Mouse (Mus musculus): ENCODE results near the gene Usp3. TPM values are rescaled to one million over a fixed set of nuclear protein-coding genes. Genes with fewer than 3 reads are reported as not detected.

Gene Usp3
- polyA plus RNA-seq, 1 experiment from 2014 or later, result 110 TPM

GRCm38 (mm10) chr9:66558971-66559370 is 34.0 kb downstream of the Usp3 start:
- no peak overlapping the region for H3K4me2 ChIP-seq (replicated peaks)
- no peaks in the 10 kb centered on the region; the same call in 1 of the 2 replicates for H3K36me3 ChIP-seq
- no peaks in the 10 kb centered on the region for H3K9me3 ChIP-seq
- no peak for ATAC-seq (replicated peaks)
- no peak overlapping the region for H3K27ac ChIP-seq (replicated peaks)
- H3K9ac ChIP-seq (replicated peaks), result no peak overlapping the region
- H3K4me3 ChIP-seq, result no peak overlapping the region
- H3K4me1 ChIP-seq, result peaks cover 8% of the 10 kb centered on the region
- H3K27me3 ChIP-seq, result no peaks in the 10 kb centered on the region
- 97% methylated on average over 4 of the region's 4 CpGs for WGBS

- H3K4me2 ChIP-seq (replicated peaks), result no peak overlapping the region
- H3K4me3 ChIP-seq, result no peak overlapping the region
- peaks cover 52% of the 10 kb centered on the region for H3K36me3 ChIP-seq
- H3K4me1 ChIP-seq, result no peaks in the 10 kb centered on the region
- no peaks in the 10 kb centered on the region for H3K27me3 ChIP-seq
- no peak for ATAC-seq (replicated peaks)
- H3K27ac ChIP-seq (replicated peaks), result no peak overlapping the region
- no peak overlapping the region for H3K9ac ChIP-seq (replicated peaks)
- 82% methylated on average over 4 of the region's 4 CpGs for WGBS
- H3K9me3 ChIP-seq, result no peaks in the 10 kb centered on the region
These were observed 50.2 kb downstream of the Usp3 start for GRCm38 (mm10) chr9:66542785-66543184.

GRCm38 (mm10) chr9:66521595-66521994 is 71.3 kb downstream of the Usp3 start:
- H3K9ac ChIP-seq (replicated peaks), result no peak overlapping the region
- 98% methylated on average over 3 of the region's 3 CpGs for WGBS
- H3K27ac ChIP-seq (replicated peaks), result no peak overlapping the region
- no peaks in the 10 kb centered on the region for H3K4me1 ChIP-seq
- H3K27me3 ChIP-seq, result no peaks in the 10 kb centered on the region
- H3K9me3 ChIP-seq, result no peaks in the 10 kb centered on the region
- peaks cover 85% of the 10 kb centered on the region for H3K36me3 ChIP-seq
- ATAC-seq (replicated peaks), result no peak
- H3K4me2 ChIP-seq (replicated peaks), result no peak overlapping the region
- no peak overlapping the region for H3K4me3 ChIP-seq

- Histone ChIP-seq H3K9me3 (no peaks in the 10 kb centered on the region), H3K27ac (replicated peaks) (no peak overlapping the region), H3K36me3 (peaks cover 82% of the 10 kb centered on the region), H3K27me3 (no peaks in the 10 kb centered on the region), H3K4me2 (replicated peaks) (no peak overlapping the region), H3K4me3 (no peak overlapping the region), H3K4me1 (no peaks in the 10 kb centered on the region), H3K9ac (replicated peaks) (no peak overlapping the region)
- WGBS, result 92% methylated on average over 4 of the region's 4 CpGs
- ATAC-seq (replicated peaks), result no peak
These were observed 72.6 kb downstream of the Usp3 start for GRCm38 (mm10) chr9:66520299-66520698.

- no peak overlapping the region for H3K4me3 ChIP-seq
- no peaks in the 10 kb centered on the region for H3K4me1 ChIP-seq
- H3K9ac ChIP-seq (replicated peaks), result no peak overlapping the region
- H3K27ac ChIP-seq (replicated peaks), result no peak overlapping the region
- no peak for ATAC-seq (replicated peaks)
- H3K9me3 ChIP-seq, result no peaks in the 10 kb centered on the region
- no peaks in the 10 kb centered on the region for H3K27me3 ChIP-seq
- peaks cover 80% of the 10 kb centered on the region for H3K36me3 ChIP-seq
- 53% methylated on average over 5 of the region's 5 CpGs for WGBS
- no peak overlapping the region for H3K4me2 ChIP-seq (replicated peaks)
These were observed 74.0 kb downstream of the Usp3 start for GRCm38 (mm10) chr9:66518901-66519300.

- H3K4me3 ChIP-seq, result no peak overlapping the region
- no peak overlapping the region for H3K9ac ChIP-seq (replicated peaks)
- no peaks in the 10 kb centered on the region for H3K27me3 ChIP-seq
- no peak for ATAC-seq (replicated peaks)
- 94% methylated on average over 5 of the region's 5 CpGs for WGBS
- H3K4me1 ChIP-seq, result 0 out of 2 replicates have a peak, but pooled peaks cover 5% of the 10 kb centered on the region
- H3K9me3 ChIP-seq, result no peaks in the 10 kb centered on the region
- H3K36me3 ChIP-seq, result peaks cover 77% of the 10 kb centered on the region
- no peak overlapping the region for H3K4me2 ChIP-seq (replicated peaks)
- no peak overlapping the region for H3K27ac ChIP-seq (replicated peaks)
These were observed 74.7 kb downstream of the Usp3 start for GRCm38 (mm10) chr9:66518251-66518650.

- H3K4me1 ChIP-seq, result peaks cover 10% of the 10 kb centered on the region; the same call in 1 of the 2 replicates
- no peak for ATAC-seq (replicated peaks)
- peaks cover 72% of the 10 kb centered on the region for H3K36me3 ChIP-seq
- no peak overlapping the region for H3K4me3 ChIP-seq
- H3K27me3 ChIP-seq, result no peaks in the 10 kb centered on the region
- no peak overlapping the region for H3K27ac ChIP-seq (replicated peaks)
- H3K9ac ChIP-seq (replicated peaks), result no peak overlapping the region
- no peaks in the 10 kb centered on the region for H3K9me3 ChIP-seq
- H3K4me2 ChIP-seq (replicated peaks), result no peak overlapping the region
- 91% methylated on average over 10 of the region's 10 CpGs for WGBS
These were observed 75.2 kb downstream of the Usp3 start for GRCm38 (mm10) chr9:66517746-66518145.

GRCm38 (mm10) chr9:66516296-66516940 is 76.5 kb downstream of the Usp3 start:
- 91% methylated on average over 6 of the region's 6 CpGs for WGBS
- Histone ChIP-seq H3K4me1 (peaks cover 14% of the 10 kb centered on the region; the same call in 1 of the 2 replicates), H3K27ac (replicated peaks) (no peak overlapping the region), H3K36me3 (peaks cover 62% of the 10 kb centered on the region), H3K4me2 (replicated peaks) (no peak overlapping the region), H3K9me3 (no peaks in the 10 kb centered on the region), H3K9ac (replicated peaks) (no peak overlapping the region), H3K27me3 (no peaks in the 10 kb centered on the region), H3K4me3 (no peak overlapping the region)
- ATAC-seq (replicated peaks), result no peak

- H3K9ac ChIP-seq (replicated peaks), result no peak overlapping the region
- no peak for ATAC-seq (replicated peaks)
- WGBS, result 86% methylated on average over 10 of the region's 10 CpGs
These were observed 77.2 kb downstream of the Usp3 start for GRCm38 (mm10) chr9:66515680-66516210.

GRCm38 (mm10) chr9:66515115-66515514 is 77.8 kb downstream of the Usp3 start:
- Histone ChIP-seq H3K9ac (replicated peaks) (no peak overlapping the region), H3K4me1 (peaks cover 24% of the 10 kb centered on the region), H3K36me3 (peaks cover 53% of the 10 kb centered on the region), H3K4me3 (no peak overlapping the region), H3K4me2 (replicated peaks) (no peak overlapping the region), H3K27ac (replicated peaks) (no peak overlapping the region), H3K27me3 (no peaks in the 10 kb centered on the region), H3K9me3 (no peaks in the 10 kb centered on the region)
- 82% methylated on average over 2 of the region's 2 CpGs for WGBS
- ATAC-seq (replicated peaks), result no peak

More at GRCm38 (mm10) chr9:66515680-66516210, 77.2 kb downstream of the Usp3 start:
- Histone ChIP-seq H3K27ac (replicated peaks) (no peak overlapping the region), H3K4me3 (no peak overlapping the region), H3K27me3 (no peaks in the 10 kb centered on the region), H3K36me3 (peaks cover 58% of the 10 kb centered on the region), H3K4me1 (peaks cover 17% of the 10 kb centered on the region), H3K9me3 (no peaks in the 10 kb centered on the region), H3K4me2 (replicated peaks) (no peak overlapping the region)

GRCm38 (mm10) chr9:66514256-66514770 is 78.6 kb downstream of the Usp3 start, which contains the start of gene Fbxl22:
Gene Fbxl22 (minus strand): TSS chr9:66514593.
- Histone ChIP-seq H3K4me1 (peaks cover 31% of the 10 kb centered on the region), H3K27me3 (no peaks in the 10 kb centered on the region), H3K9me3 (no peaks in the 10 kb centered on the region), H3K4me3 (no peak within 1 kb of the TSS), H3K27ac (replicated peaks) (peak within 1 kb of the TSS; percentile 97), H3K4me2 (replicated peaks) (no peak within 1 kb of the TSS), H3K9ac (replicated peaks) (no peak within 1 kb of the TSS), H3K36me3 (peaks cover 49% of the 10 kb centered on the region)
- 66% methylated on average over 17 of the region's 17 CpGs for WGBS
- no peak for ATAC-seq (replicated peaks)

- H3K9me3 ChIP-seq, result no peaks in the 10 kb centered on the region
- no peak overlapping the region for H3K4me3 ChIP-seq
- no peak overlapping the region for H3K9ac ChIP-seq (replicated peaks)
- H3K4me2 ChIP-seq (replicated peaks), result no peak overlapping the region
- ATAC-seq (replicated peaks), result no peak
- peaks cover 49% of the 10 kb centered on the region for H3K36me3 ChIP-seq
- peak overlapping the region; percentile 97 for H3K27ac ChIP-seq (replicated peaks)
- 89% methylated on average over 4 of the region's 4 CpGs for WGBS
- peaks cover 31% of the 10 kb centered on the region for H3K4me1 ChIP-seq
- no peaks in the 10 kb centered on the region for H3K27me3 ChIP-seq
These were observed 79.2 kb downstream of the Usp3 start for GRCm38 (mm10) chr9:66513661-66514255.

Data from forebrain, embryonic 15.5 days (tissue).